Mouse (Mus musculus): ENCODE data around the gene Hdac2. TPM values are rescaled to one million over a fixed set of nuclear protein-coding genes. Genes with fewer than 3 reads are reported as not detected.

Hdac2 gene
- polyA plus RNA-seq, 1 experiment = 128 TPM

Other genes starting within 250 kb of the Hdac2 start
- gene Marcks, start 164.4 kb downstream of the Hdac2 start, polyA plus RNA-seq (2012; rRNA removed) = 119 and 126 TPM in 2 replicates